Mouse (Mus musculus) subcutaneous adipose tissue, adult 2 months (tissue): ENCODE measurements around the gene Il1rl1. TPM values are rescaled to one million over a fixed set of nuclear protein-coding genes. Genes with fewer than 3 reads are reported as not detected.

Experiments
- polyA plus RNA-seq: library from polyadenylated mRNA; depleted of rRNA; stranded (reverse); fragments of >200 nt; gene quantifications from 2 replicates; pipeline ENCODE4 v1.2.3, GENCODE M21; 2012; ENCODE audit warnings: low replicate concordance; rRNA removed

The Il1rl1 gene
- polyA plus RNA-seq: 1.2 and 1.9 TPM in 2 replicates

GRCm38 (mm10) chr1:40428910-40429675, at the start of gene Il1rl1:
Gene Il1rl1, plus strand, starts transcription at chr1:40429570.

DNA sequence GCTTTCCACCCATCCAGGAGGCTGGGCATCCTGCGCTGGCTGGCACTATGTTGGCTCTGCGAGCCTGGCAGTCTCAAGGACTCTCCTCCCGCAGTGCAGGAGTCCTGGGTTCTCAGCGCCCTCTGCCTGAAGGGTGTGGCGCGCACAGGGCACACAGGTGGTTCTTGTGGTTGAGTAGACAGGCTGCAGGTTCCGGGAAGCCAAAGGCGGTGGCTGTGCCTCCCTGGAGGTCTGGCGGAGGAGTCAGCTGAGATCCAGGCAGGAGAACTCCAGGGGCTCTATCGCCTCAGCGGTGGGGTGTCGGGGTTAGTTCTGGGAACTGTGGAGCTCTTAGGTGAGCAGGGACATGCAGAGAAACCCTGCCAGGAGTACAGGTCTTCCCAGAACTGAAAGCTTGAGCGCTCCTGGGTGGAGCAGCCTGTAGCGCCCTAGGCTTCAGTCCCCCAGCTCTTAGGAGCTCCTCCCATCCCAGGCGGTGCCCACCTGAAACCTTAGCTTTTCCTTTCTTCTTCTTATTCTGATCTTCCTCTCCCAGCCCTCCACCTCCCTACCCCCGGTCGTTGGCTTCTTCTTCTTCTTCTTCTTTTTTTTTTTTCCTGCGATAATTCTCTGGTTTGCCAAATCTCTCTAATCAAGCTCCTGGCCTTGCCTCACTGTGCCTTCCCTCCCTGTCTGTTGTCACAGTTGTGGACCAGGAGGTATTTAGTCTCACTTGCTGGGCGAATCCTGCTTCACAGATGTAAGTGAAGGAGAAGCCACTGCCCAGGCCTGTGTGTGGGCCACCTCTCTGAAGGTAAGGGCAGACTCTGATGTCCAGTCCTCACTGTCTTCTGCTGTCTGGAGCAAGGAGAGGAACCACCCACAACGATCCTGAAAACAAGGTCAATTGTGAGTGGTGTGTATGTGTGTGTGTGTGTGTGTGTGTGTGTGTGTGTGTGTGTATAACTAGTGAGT, 36.4 kb downstream of the Il1rl1 start, which contains the start of gene Il18r1:
TSS of gene Il18r1 (plus strand) at position 76 of the 954 bp plus-strand sequence.

Other genes with a start within 250 kb of the Il1rl1 start
- gene Il1r1, start 204.5 kb upstream of the Il1rl1 start, polyA plus RNA-seq: 9.3 and 15.7 TPM in 2 replicates
- gene Il1rl2, start 105.0 kb upstream of the Il1rl1 start, polyA plus RNA-seq: 5.8 and 11.4 TPM in 2 replicates
- 0.56 and 1.0 TPM in 2 replicates for gene Il18r1, start 36.0 kb downstream of the Il1rl1 start, polyA plus RNA-seq
- gene Il18rap, start 85.8 kb downstream of the Il1rl1 start, polyA plus RNA-seq: 0.32 and 0.76 TPM in 2 replicates
- 0.17 and 0.19 TPM in 2 replicates for gene Slc9a4, start 150.5 kb downstream of the Il1rl1 start, polyA plus RNA-seq